Mouse (Mus musculus): ENCODE measurements around the gene Ptprd.

The Ptprd gene

DNA sequence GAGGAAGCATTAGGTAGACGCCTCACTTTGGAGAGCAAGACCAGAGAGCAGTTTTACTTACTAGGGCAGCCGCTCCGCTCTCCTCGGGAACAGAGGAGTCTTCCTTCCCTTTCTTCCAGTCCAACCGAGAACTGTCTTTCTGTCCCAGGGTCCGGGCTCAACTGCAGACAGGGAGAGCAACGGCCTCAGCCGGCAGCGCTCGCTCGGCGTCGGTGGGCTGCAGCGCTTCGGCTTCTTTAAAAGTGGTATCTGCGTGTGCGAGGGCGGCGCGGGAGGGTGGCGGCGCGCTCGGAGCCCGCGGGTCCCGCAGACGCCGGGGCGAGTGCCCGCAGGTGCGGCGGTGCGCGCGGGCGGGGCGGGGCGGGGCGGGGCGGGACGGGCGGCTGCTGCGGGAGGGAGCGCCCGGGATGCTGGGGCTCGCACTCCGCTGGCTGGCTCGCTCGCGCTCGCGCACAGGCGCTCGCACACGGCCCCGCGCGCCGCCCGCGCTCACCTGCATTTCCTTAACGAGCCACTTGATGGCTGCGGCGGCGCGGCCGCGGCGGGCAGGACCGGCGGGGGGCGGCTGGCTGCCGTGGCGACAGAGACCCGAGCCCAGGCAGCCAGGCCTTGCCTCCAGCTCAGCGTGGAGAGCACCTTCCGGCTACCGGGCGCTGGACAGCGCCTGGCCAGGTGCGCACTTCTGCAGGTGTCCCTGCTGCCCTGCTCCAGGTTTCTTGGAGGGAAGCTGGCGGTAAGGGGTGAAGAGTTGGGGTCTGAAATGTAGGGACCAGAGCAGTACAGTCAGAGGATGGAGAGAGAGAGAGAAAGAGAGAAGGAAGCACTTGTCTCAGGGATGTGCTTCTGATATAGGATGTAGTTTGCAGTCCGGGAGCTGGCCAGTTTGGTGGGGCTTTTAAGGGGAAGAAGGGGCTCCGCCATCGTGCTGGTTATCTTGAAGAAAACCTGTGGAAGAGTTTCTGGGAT is at the start of gene Ptprd:
TSS of gene Ptprd (minus strand) at position 433 of the 966 bp plus-strand sequence.
- in situ Hi-C loops (cut with MboI; ENCODE audit: unreplicated experiment in 2 of 2) = no loop called here

DNA sequence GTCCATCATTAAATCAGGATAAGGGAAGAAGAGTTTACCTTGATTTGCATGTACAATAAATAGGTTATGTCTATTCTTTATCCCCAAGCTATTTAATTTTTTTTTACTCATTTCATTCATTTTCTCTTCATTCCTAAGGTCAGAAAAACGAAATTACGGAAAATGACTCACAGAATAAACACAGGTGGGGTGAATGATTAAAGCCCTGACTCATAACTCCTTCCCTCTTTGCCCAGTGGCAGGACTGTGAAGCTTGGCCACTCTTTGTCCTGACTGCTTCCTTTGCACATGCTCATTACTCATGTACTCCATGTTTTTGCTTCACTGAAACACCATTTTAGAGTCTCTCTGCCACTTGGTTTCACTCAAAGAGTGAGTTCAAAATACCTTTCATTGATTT is 24.1 kb upstream of the Ptprd start:
- in situ Hi-C loops (cut with MboI; ENCODE audit: unreplicated experiment in 2 of 2) = no loop called here

- in situ Hi-C loops (cut with MboI; ENCODE audit: unreplicated experiment in 2 of 2) = no loop called here
These were observed 23.6 kb upstream of the Ptprd start for GRCm38 (mm10) chr4:78235316-78235715.

- in situ Hi-C loops (cut with MboI; ENCODE audit: unreplicated experiment in 2 of 2) = no loop called here
These were observed 22.9 kb upstream of the Ptprd start for GRCm38 (mm10) chr4:78234681-78235080.

GRCm38 (mm10) chr4:78213949-78214348 is 2.2 kb upstream of the Ptprd start:
- in situ Hi-C loops (cut with MboI; ENCODE audit: unreplicated experiment in 2 of 2) = no loop called here

DNA sequence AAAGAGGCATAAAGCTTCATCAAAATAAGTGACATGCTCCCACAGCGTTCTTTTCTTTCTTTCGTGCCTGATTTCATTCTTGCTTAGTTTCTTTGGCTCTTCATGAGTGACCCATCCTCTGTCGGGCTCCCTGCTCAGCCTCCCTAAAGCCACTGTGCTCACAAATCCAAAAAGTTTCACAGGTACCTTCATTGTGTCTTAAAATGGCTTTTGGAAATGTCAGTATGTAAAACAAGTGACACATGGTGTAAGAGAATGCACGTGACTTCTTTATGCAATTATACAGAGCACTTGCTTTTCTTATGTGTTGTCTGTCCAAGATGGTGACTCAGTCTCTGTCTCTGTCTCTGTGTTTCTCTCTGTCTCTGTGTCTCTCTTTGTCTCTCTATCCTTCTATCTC is 1.2 kb upstream of the Ptprd start:
- in situ Hi-C loops (cut with MboI; ENCODE audit: unreplicated experiment in 2 of 2) = no loop called here

DNA sequence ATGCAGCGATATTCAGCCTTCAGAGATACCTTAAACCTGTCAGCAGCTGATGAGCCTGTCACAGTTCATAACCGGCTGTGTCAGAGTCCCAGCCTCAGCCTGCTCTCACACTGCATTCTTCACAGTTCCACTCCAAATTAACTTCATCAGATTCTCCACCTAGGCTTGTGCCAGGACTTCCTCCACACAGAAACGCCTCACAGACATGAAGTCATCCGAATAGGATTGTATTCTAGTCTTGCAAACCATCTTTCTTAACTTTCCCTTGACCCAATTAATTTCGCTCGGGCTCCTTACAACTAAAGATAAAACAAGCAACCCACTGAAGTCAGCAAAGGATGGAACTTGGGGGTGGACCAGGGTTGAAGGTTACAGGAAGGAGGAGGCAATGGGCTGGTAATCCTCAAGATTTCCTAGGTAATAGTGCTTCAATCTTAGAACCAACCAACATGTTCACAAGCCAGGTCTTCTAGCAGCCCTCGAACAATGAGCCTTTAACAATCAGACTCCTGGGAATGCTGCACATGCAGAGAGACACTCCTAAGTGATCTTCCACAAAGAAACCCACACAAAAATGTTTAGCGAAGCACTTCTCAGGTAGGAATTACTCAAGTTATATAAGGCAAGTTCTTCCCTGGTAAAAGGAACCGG is 758 bp downstream of the Ptprd start:
- in situ Hi-C loops (cut with MboI; ENCODE audit: unreplicated experiment in 2 of 2) = no loop called here

GRCm38 (mm10) chr4:78205018-78205417 is 6.7 kb downstream of the Ptprd start:
- in situ Hi-C loops (cut with MboI; ENCODE audit: unreplicated experiment in 2 of 2) = no loop called here

DNA sequence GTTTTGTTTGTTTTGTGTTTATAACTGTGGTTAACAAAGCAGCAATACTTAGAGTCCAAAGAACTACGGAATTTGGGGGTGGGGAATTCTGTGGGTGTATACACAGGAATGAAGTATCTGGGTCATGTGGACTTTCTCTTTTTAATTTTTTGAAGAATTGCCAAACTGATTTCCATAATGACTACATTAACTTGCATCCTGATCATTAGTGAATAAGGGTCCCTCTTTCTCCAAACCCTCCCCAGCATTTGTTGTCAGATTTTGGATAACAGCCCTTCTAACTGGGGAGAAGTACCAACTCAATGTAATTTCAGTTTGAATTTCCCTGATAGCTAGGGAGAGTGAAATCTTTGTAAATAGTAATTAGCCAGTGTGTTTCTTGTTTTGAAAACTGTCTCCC is 43.3 kb downstream of the Ptprd start:
- in situ Hi-C loops (cut with MboI; ENCODE audit: unreplicated experiment in 2 of 2) = no loop called here

- in situ Hi-C loops (cut with MboI; ENCODE audit: unreplicated experiment in 2 of 2) = no loop called here
These were observed 51.3 kb downstream of the Ptprd start for GRCm38 (mm10) chr4:78160451-78160850.

DNA sequence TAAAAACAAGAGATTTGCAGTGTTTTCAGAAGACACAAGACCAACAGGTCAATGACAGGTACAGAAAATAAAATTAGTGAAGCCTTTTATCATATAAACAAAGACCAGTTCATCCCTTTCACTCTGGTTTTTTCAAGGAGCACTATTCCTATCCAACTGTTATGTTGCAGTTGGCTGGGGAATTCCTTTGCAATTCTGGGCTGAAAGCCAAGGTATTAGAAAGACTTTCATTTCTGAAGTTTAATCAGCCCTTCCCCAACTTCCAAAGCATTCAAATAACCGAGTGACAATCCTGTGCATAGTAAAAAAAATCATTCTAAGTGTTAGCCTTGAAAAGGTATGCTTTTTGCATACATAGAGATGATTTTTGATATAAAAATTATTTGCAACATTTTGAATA is 61.2 kb downstream of the Ptprd start:
- in situ Hi-C loops (cut with MboI; ENCODE audit: unreplicated experiment in 2 of 2) = no loop called here

DNA sequence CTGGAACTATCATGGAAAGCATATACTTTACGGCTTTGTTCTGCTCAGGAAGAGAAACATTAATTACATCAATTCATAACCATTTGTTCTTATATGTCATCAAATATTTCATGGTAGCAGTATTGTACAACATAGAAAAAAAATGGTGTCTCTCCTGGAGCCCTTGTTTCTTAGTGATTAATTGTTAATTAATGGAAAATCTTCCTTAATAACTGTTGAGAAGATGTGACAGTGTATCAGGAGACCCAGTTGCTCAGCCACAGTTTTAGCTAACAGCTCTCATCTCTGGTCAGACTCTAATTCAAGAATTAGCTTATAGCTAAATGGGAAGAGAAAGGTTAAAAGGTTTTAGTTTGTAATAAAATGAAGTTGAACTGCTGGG is 69.0 kb downstream of the Ptprd start:
- in situ Hi-C loops (cut with MboI; ENCODE audit: unreplicated experiment in 2 of 2) = no loop called here

- in situ Hi-C loops (cut with MboI; ENCODE audit: unreplicated experiment in 2 of 2) = no loop called here
These were observed 69.5 kb downstream of the Ptprd start for GRCm38 (mm10) chr4:78142088-78142766.

DNA sequence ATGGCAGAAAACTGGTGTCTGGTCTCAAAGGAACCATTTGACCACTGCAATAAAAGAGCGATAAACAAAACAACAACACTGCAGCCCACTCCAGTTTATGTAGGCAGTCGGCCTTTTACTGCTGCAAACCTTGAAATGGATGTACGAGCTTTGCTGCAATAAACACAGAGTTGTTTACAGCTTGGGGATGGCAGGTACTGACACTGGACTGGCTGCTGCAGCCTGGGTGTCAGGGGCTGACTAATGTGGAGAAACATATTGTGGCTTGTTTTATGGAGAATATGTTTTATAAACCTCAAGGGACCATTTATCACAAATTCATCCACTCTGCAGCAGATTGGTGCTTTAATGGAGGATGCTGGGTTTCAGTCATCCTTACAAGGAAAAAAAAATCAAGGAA is 100.9 kb downstream of the Ptprd start:
- in situ Hi-C loops (cut with MboI; ENCODE audit: unreplicated experiment in 2 of 2) = no loop called here

GRCm38 (mm10) chr4:78097526-78097925 is 114.2 kb downstream of the Ptprd start:
- in situ Hi-C loops (cut with MboI; ENCODE audit: unreplicated experiment in 2 of 2) = no loop called here

- in situ Hi-C loops (cut with MboI; ENCODE audit: unreplicated experiment in 2 of 2) = no loop called here
These were observed 129.0 kb downstream of the Ptprd start for GRCm38 (mm10) chr4:78082744-78083143.

GRCm38 (mm10) chr4:78077499-78077898 is 134.3 kb downstream of the Ptprd start:
- in situ Hi-C loops (cut with MboI; ENCODE audit: unreplicated experiment in 2 of 2) = no loop called here

DNA sequence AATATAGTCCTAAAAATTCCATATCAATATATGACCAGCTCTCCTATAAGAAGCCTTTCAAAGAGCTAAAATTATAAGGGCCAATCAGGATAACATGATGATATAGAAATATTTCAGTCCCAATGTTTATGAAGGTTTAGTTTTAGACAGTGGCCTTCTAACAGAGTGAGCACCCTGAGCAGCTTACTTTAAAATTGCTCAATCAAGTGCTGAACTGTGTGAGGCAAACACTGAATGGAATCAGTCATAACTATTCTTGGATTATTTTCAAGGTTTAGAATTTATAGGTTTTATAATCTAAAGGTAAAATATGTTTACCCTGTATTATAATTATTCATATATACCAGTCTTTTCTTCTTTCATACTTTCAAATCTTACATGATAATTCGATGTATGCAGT is 134.7 kb downstream of the Ptprd start:
- in situ Hi-C loops (cut with MboI; ENCODE audit: unreplicated experiment in 2 of 2) = no loop called here

DNA sequence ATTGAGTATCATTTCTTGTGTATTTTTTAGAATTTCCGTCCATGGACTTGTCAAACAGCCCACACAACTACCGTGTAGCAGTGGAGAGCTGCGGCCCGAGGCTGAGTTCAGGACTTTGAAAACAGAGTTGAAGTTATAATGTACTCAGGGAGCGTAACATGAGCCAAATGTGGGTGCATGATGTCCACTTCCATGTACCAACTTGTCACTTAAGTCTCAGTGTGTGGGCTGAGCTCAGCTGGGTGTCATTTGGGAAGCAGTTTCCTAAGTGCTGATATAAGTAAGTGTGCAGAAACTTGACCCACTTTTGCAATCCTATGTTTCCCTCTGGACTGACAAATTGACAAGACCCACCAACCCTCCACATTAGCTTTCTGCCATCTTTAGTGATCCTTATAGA is 173.4 kb downstream of the Ptprd start:
- in situ Hi-C loops (cut with MboI; ENCODE audit: unreplicated experiment in 2 of 2) = no loop called here

- in situ Hi-C loops (cut with MboI; ENCODE audit: unreplicated experiment in 2 of 2) = no loop called here
These were observed 209.7 kb downstream of the Ptprd start for GRCm38 (mm10) chr4:78002065-78002464.

DNA sequence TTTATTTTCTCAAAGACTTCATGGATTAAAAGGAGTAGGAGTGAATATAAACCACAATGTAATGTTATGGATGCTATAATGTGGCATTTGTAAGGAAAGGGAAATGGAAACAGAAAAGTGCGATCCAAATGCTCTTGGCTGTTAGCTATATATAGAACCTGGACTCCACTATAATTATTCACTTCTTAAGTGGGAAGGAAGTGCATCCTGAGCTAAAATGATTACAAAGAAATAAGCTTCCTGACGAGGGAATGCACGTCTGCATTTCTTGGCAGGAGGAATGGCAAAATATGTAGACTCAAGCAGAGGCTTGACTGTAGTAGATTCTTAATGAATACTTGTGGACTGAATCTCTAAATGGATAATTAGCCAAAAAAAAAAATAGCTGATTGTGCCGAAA is 219.1 kb downstream of the Ptprd start:
- in situ Hi-C loops (cut with MboI; ENCODE audit: unreplicated experiment in 2 of 2) = no loop called here

Data from v-Abl transformed pro-B cells (cell line).